Mouse (Mus musculus): ENCODE data around the gene 1700029I15Rik. TPM values are rescaled to one million over a fixed set of nuclear protein-coding genes. Genes with fewer than 3 reads are reported as not detected.

1700029I15Rik gene
- 3.9 and 4.2 TPM in 2 replicates for polyA plus RNA-seq (2014; fragmentation: Nextera tagmentation; extraction: Ambion mirVana)

GRCm38 (mm10) chr2:92381901-92382588 is at the start of gene 1700029I15Rik:
TSS of gene 1700029I15Rik (plus strand) at chr2:92382538.
- no peaks in the 10 kb centered on the region; the same call in 1 of the 2 replicates for H3K4me1 ChIP-seq (ENCODE audit: control insufficient read depth, insufficient read depth, low read length)
- H3K4me2 ChIP-seq (ENCODE audit: low read depth, low read length), result no peak within 1 kb of the TSS
- no peaks in the 10 kb centered on the region for H3K9me3 ChIP-seq (ENCODE audit: control insufficient read depth, low read length)
- 92% methylated on average over 5 of the region's 5 CpGs for WGBS
- no peak within 1 kb of the TSS for H3K4me3 ChIP-seq (ENCODE audit: low read depth, low read length)
- H3K27ac ChIP-seq (ENCODE audit: low read depth, low read length), result no peak within 1 kb of the TSS
- peaks cover 59% of the 10 kb centered on the region for H3K36me3 ChIP-seq (ENCODE audit: control insufficient read depth, insufficient read depth, low read length)
- no peak for ATAC-seq (ENCODE audit: low read depth)
- no peaks in the 10 kb centered on the region for H3K27me3 ChIP-seq (ENCODE audit: control insufficient read depth, insufficient read depth, low read length)
- H3K9ac ChIP-seq (replicated peaks; ENCODE audit: low read depth, low read length), result no peak within 1 kb of the TSS

GRCm38 (mm10) chr2:92342418-92342817 is 39.9 kb upstream of the 1700029I15Rik start:
- H3K4me2 ChIP-seq (ENCODE audit: low read depth, low read length), result no peak overlapping the region
- H3K4me1 ChIP-seq (ENCODE audit: control insufficient read depth, insufficient read depth, low read length), result no peaks in the 10 kb centered on the region
- H3K27me3 ChIP-seq (ENCODE audit: control insufficient read depth, insufficient read depth, low read length), result no peaks in the 10 kb centered on the region
- H3K9me3 ChIP-seq (ENCODE audit: control insufficient read depth, low read length), result no peaks in the 10 kb centered on the region
- H3K27ac ChIP-seq (ENCODE audit: low read depth, low read length), result no peak overlapping the region
- H3K36me3 ChIP-seq (ENCODE audit: control insufficient read depth, insufficient read depth, low read length), result peaks cover 21% of the 10 kb centered on the region; the same call in 1 of the 2 replicates
- H3K4me3 ChIP-seq (ENCODE audit: low read depth, low read length), result no peak overlapping the region
- no peak for ATAC-seq (ENCODE audit: low read depth)
- no peak overlapping the region for H3K9ac ChIP-seq (replicated peaks; ENCODE audit: low read depth, low read length)

GRCm38 (mm10) chr2:92347191-92347590 is 35.1 kb upstream of the 1700029I15Rik start:
- peaks cover 28% of the 10 kb centered on the region for H3K36me3 ChIP-seq (ENCODE audit: control insufficient read depth, insufficient read depth, low read length)
- no peaks in the 10 kb centered on the region for H3K9me3 ChIP-seq (ENCODE audit: control insufficient read depth, low read length)
- no peak overlapping the region for H3K4me2 ChIP-seq (ENCODE audit: low read depth, low read length)
- no peaks in the 10 kb centered on the region for H3K4me1 ChIP-seq (ENCODE audit: control insufficient read depth, insufficient read depth, low read length)
- ATAC-seq (ENCODE audit: low read depth), result no peak
- H3K9ac ChIP-seq (replicated peaks; ENCODE audit: low read depth, low read length), result no peak overlapping the region
- H3K4me3 ChIP-seq (ENCODE audit: low read depth, low read length), result no peak overlapping the region
- 90% methylated on average over 2 of the region's 2 CpGs for WGBS
- no peaks in the 10 kb centered on the region for H3K27me3 ChIP-seq (ENCODE audit: control insufficient read depth, insufficient read depth, low read length)
- H3K27ac ChIP-seq (ENCODE audit: low read depth, low read length), result no peak overlapping the region

GRCm38 (mm10) chr2:92349589-92350425 is 32.5 kb upstream of the 1700029I15Rik start:
- H3K9me3 ChIP-seq (ENCODE audit: control insufficient read depth, low read length), result no peaks in the 10 kb centered on the region
- H3K4me1 ChIP-seq (ENCODE audit: control insufficient read depth, insufficient read depth, low read length), result no peaks in the 10 kb centered on the region
- H3K27ac ChIP-seq (ENCODE audit: low read depth, low read length), result peak overlapping the region; percentile 46
- 78% methylated on average over 6 of the region's 6 CpGs for WGBS
- no peaks in the 10 kb centered on the region for H3K27me3 ChIP-seq (ENCODE audit: control insufficient read depth, insufficient read depth, low read length)
- H3K36me3 ChIP-seq (ENCODE audit: control insufficient read depth, insufficient read depth, low read length), result peaks cover 23% of the 10 kb centered on the region
- no peak overlapping the region for H3K9ac ChIP-seq (replicated peaks; ENCODE audit: low read depth, low read length)
- ATAC-seq (ENCODE audit: low read depth), result no peak
- H3K4me3 ChIP-seq (ENCODE audit: low read depth, low read length), result no peak overlapping the region
- no peak overlapping the region for H3K4me2 ChIP-seq (ENCODE audit: low read depth, low read length)

DNA sequence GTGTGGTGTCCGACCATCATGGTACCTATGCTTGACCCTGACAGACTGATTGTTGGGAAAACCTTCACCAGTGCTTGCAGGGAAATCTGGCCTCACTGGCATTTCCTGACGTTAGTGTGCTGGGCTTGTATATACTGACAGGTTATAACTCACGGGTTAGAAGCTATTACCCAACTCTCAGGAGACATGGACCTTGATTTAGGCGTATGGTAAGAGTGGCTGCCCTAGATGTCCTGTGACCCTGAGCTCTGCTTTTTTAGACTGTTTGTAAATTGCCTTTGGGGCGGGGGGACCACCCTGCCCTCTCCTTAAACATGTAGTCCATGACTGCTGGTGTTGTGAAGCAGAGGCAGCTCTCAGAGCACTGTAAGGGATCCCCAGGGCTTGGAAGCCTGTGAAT is 31.7 kb upstream of the 1700029I15Rik start:
- Histone ChIP-seq H3K4me2 (ENCODE audit: low read depth, low read length) (no peak overlapping the region), H3K27me3 (ENCODE audit: control insufficient read depth, insufficient read depth, low read length) (no peaks in the 10 kb centered on the region)
- WGBS, result 80% methylated on average over 5 of the region's 5 CpGs

DNA sequence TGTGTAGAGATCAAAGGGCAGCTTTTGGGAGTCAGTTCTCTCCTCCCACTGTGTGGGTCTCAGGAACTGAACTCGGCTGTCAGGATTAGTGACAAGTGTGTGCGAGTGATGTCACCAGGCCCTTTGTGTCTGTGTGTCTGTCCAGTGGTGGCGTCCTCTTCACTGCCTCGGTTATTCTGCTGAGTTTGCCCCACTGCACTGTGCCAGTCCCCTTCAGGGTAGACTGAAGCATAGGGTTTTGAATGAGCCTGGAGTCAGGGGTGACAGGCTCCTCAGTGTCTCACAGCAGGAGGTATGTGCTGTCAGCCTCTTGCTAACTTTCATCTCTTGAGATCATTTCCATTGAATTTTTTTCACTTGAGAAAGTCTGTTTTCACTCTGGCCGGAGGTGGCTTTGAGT is 28.9 kb upstream of the 1700029I15Rik start:
- 50% methylated on average over 5 of the region's 5 CpGs for WGBS
- Histone ChIP-seq H3K36me3 (ENCODE audit: control insufficient read depth, insufficient read depth, low read length) (peaks cover 26% of the 10 kb centered on the region), H3K4me3 (ENCODE audit: low read depth, low read length) (no peak overlapping the region)

More for the DNA sequence above, 31.7 kb upstream of the 1700029I15Rik start:
- Histone ChIP-seq H3K4me3 (ENCODE audit: low read depth, low read length) (no peak overlapping the region), H3K27ac (ENCODE audit: low read depth, low read length) (no peak overlapping the region), H3K9ac (replicated peaks; ENCODE audit: low read depth, low read length) (no peak overlapping the region), H3K9me3 (ENCODE audit: control insufficient read depth, low read length) (no peaks in the 10 kb centered on the region), H3K36me3 (ENCODE audit: control insufficient read depth, insufficient read depth, low read length) (peaks cover 17% of the 10 kb centered on the region), H3K4me1 (ENCODE audit: control insufficient read depth, insufficient read depth, low read length) (no peaks in the 10 kb centered on the region)
- no peak for ATAC-seq (ENCODE audit: low read depth)

GRCm38 (mm10) chr2:92354224-92354623 is 28.1 kb upstream of the 1700029I15Rik start:
- WGBS, result 76% methylated on average over 6 of the region's 6 CpGs
- Histone ChIP-seq H3K36me3 (ENCODE audit: control insufficient read depth, insufficient read depth, low read length) (peaks cover 34% of the 10 kb centered on the region), H3K4me1 (ENCODE audit: control insufficient read depth, insufficient read depth, low read length) (no peaks in the 10 kb centered on the region)

More for the DNA sequence above, 28.9 kb upstream of the 1700029I15Rik start:
- no peak overlapping the region for H3K9ac ChIP-seq (replicated peaks; ENCODE audit: low read depth, low read length)
- ATAC-seq (ENCODE audit: low read depth), result no peak
- no peak overlapping the region for H3K27ac ChIP-seq (ENCODE audit: low read depth, low read length)
- H3K27me3 ChIP-seq (ENCODE audit: control insufficient read depth, insufficient read depth, low read length), result no peaks in the 10 kb centered on the region
- H3K4me2 ChIP-seq (ENCODE audit: low read depth, low read length), result no peak overlapping the region
- H3K9me3 ChIP-seq (ENCODE audit: control insufficient read depth, low read length), result no peaks in the 10 kb centered on the region
- H3K4me1 ChIP-seq (ENCODE audit: control insufficient read depth, insufficient read depth, low read length), result no peaks in the 10 kb centered on the region

DNA sequence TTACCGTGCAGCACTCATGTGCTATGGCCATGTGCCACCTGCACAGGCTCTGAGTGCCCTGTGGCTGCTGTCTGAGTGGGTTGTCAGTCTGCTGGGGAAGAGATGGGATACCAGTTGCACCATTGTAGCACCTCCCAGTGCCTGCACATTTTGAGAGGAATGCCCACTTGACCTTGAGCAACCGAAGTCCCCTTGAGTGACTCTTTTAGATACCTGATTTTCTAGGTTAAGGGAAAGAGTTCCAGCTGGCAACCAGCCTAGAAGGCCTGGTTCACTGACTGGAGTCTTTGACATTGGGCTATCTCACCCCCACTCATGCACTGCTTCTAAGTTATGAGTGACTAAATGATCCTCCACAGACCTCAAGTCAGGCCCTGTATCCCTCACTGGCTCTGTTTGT is 23.0 kb upstream of the 1700029I15Rik start:
- H3K27me3 ChIP-seq (ENCODE audit: control insufficient read depth, insufficient read depth, low read length), result no peaks in the 10 kb centered on the region
- H3K36me3 ChIP-seq (ENCODE audit: control insufficient read depth, insufficient read depth, low read length), result peaks cover 32% of the 10 kb centered on the region
- H3K4me1 ChIP-seq (ENCODE audit: control insufficient read depth, insufficient read depth, low read length), result no peaks in the 10 kb centered on the region
- ATAC-seq (ENCODE audit: low read depth), result no peak
- 92% methylated on average over 2 of the region's 2 CpGs for WGBS
- no peak overlapping the region for H3K9ac ChIP-seq (replicated peaks; ENCODE audit: low read depth, low read length)
- H3K27ac ChIP-seq (ENCODE audit: low read depth, low read length), result no peak overlapping the region
- no peak overlapping the region for H3K4me2 ChIP-seq (ENCODE audit: low read depth, low read length)
- no peak overlapping the region for H3K4me3 ChIP-seq (ENCODE audit: low read depth, low read length)
- no peaks in the 10 kb centered on the region for H3K9me3 ChIP-seq (ENCODE audit: control insufficient read depth, low read length)

More at GRCm38 (mm10) chr2:92354224-92354623, 28.1 kb upstream of the 1700029I15Rik start:
- no peak overlapping the region for H3K9ac ChIP-seq (replicated peaks; ENCODE audit: low read depth, low read length)
- no peak overlapping the region for H3K27ac ChIP-seq (ENCODE audit: low read depth, low read length)
- no peaks in the 10 kb centered on the region for H3K9me3 ChIP-seq (ENCODE audit: control insufficient read depth, low read length)
- H3K4me3 ChIP-seq (ENCODE audit: low read depth, low read length), result no peak overlapping the region
- H3K4me2 ChIP-seq (ENCODE audit: low read depth, low read length), result no peak overlapping the region
- ATAC-seq (ENCODE audit: low read depth), result no peak
- no peaks in the 10 kb centered on the region for H3K27me3 ChIP-seq (ENCODE audit: control insufficient read depth, insufficient read depth, low read length)

Data from neural tube, embryonic 14.5 days (tissue).